Comparison of ENCODE assay signal across 12 mouse cellular contexts in the genomic region with DNA sequence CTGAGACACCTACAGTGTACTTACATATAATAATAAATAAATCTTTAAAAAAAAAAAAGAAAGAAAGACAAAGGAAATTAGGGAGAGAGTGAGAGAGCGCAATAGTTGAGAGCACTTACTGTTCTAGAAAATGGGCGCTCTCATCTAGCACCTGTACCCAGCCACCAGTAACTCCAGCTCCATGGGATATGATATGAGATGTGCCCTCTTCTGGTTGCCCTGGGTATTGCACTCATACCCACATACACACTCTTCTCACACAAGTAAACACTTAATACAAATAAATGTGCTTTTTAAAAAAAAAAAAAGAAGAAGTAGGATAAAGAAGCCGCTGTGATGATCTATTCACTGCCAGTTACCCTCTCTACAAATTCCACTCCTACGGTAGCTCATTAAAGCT. TPM values are rescaled to one million over a fixed set of nuclear protein-coding genes. Genes with fewer than 3 reads are reported as not detected.
DNase-seq lines count a peak whose midpoint lies in the region; ATAC-seq and TF ChIP-seq lines count a peak whose summit lies in the region.
"Had no signal": no experiment of that assay in that cellular context is flagged by ENCODE, and none has a peak within 500 bp of the region (broad histone marks: within the 10 kb centered on the region; RNA-seq: fewer than 3 reads in every experiment).

No protein-coding gene starts in this region.

- no peak for ATAC-seq in lung, postnatal 0 days
- no peak for ATAC-seq in forebrain, embryonic 14.5 days

- no peaks in the 10 kb centered on the region for H3K4me1 ChIP-seq in lung, postnatal 0 days (ENCODE audit: insufficient read depth, low read depth, low read length)
- no peaks in the 10 kb centered on the region for H3K4me1 ChIP-seq in forebrain, embryonic 14.5 days (ENCODE audit: control insufficient read depth, insufficient read depth, low read length)
- H3K4me1 ChIP-seq: heart, embryonic 15.5 days; lung, embryonic 15.5 days had no signal

- H3K4me2 ChIP-seq in lung, postnatal 0 days (replicated peaks; ENCODE audit: low read depth, low read length) = no peak overlapping the region
- H3K4me2 ChIP-seq in forebrain, embryonic 14.5 days (ENCODE audit: low read length) = no peak overlapping the region
- H3K4me2 ChIP-seq: heart, embryonic 15.5 days; lung, embryonic 15.5 days had no signal

- 96% methylated on average over 4 of the region's 4 CpGs for WGBS in lung, postnatal 0 days
- WGBS in forebrain, embryonic 14.5 days = over 99% methylated on average over 4 of the region's 4 CpGs

- no peaks in the 10 kb centered on the region for H3K9me3 ChIP-seq in lung, postnatal 0 days (ENCODE audit: low read length)
- H3K9me3 ChIP-seq in forebrain, embryonic 14.5 days (replicated peaks; ENCODE audit: control insufficient read depth, low read length) = no peaks in the 10 kb centered on the region
- H3K9me3 ChIP-seq: heart, embryonic 15.5 days had no signal

- H3K36me3 ChIP-seq in lung, postnatal 0 days (ENCODE audit: insufficient read depth, low read length) = no peaks in the 10 kb centered on the region
- no peaks in the 10 kb centered on the region for H3K36me3 ChIP-seq in forebrain, embryonic 14.5 days (ENCODE audit: control insufficient read depth, insufficient read depth, low read length)
- H3K36me3 ChIP-seq: heart, embryonic 15.5 days; lung, embryonic 15.5 days had no signal

- peak; percentile 49 for TF ChIP-seq CTCF in gastrocnemius, adult 2 months (IDR thresholded peaks at IDR 0.05)
- peak; percentile 47 for TF ChIP-seq CTCF in lung, postnatal 0 days (IDR thresholded peaks at IDR 0.05)

- no peaks in the 10 kb centered on the region for H3K27me3 ChIP-seq in lung, postnatal 0 days (replicated peaks; ENCODE audit: insufficient read depth, low read length)
- no peaks in the 10 kb centered on the region for H3K27me3 ChIP-seq in forebrain, embryonic 14.5 days (replicated peaks; ENCODE audit: control insufficient read depth, insufficient read depth, low read length)
- H3K27me3 ChIP-seq: heart, embryonic 15.5 days; lung, embryonic 15.5 days had no signal

- no peak overlapping the region for H3K4me3 ChIP-seq in gastrocnemius, adult 2 months
- no peak overlapping the region for H3K4me3 ChIP-seq in lung, postnatal 0 days (ENCODE audit: low read depth, low read length)
- no peak overlapping the region for H3K4me3 ChIP-seq in forebrain, embryonic 14.5 days (ENCODE audit: low read depth, low read length)
- H3K4me3 ChIP-seq: heart, embryonic 15.5 days; lung, embryonic 15.5 days had no signal

- DNase-seq in gastrocnemius, adult 2 months = no peak
- no peak for DNase-seq in gastrocnemius, postnatal 4 days (ENCODE audit: low spot score in 2 of 2)
- no peak for DNase-seq in lung, postnatal 0 days (ENCODE audit: low spot score)
- DNase-seq in lung, postnatal 14 days = no peak
- DNase-seq in WW6 (ENCODE audit: low read depth, low spot score) = peak; percentile 7
- DNase-seq in thymus, postnatal 36 days = peak; percentile 3 to 4
- no peak for DNase-seq in left cerebral cortex, postnatal 14 days (ENCODE audit: low spot score in 2 of 2)
- no peak for DNase-seq in forebrain, embryonic 14.5 days (ENCODE audit: low spot score)
- DNase-seq: cerebellum, postnatal 36 days; midbrain, embryonic 14.5 days had no signal

- H3K27ac ChIP-seq in gastrocnemius, adult 2 months = no peak overlapping the region
- H3K27ac ChIP-seq in lung, postnatal 0 days (ENCODE audit: low read length) = no peak overlapping the region
- no peak overlapping the region for H3K27ac ChIP-seq in forebrain, embryonic 14.5 days (ENCODE audit: low read depth, low read length)
- H3K27ac ChIP-seq: heart, embryonic 15.5 days; lung, embryonic 15.5 days had no signal

- intact Hi-C loops in gastrocnemius, adult 2 months (cut with DNase I) = no loop called here
- intact Hi-C loops in left cerebral cortex, postnatal 14 days (cut with DNase I) = no loop called here

- TF ChIP-seq EP300 in lung, postnatal 0 days (IDR thresholded peaks at IDR 0.05) = no peak

- no peak overlapping the region for H3K9ac ChIP-seq in lung, postnatal 0 days (replicated peaks; ENCODE audit: low read depth)
- no peak overlapping the region for H3K9ac ChIP-seq in forebrain, embryonic 14.5 days (ENCODE audit: low read length)
- H3K9ac ChIP-seq: heart, embryonic 15.5 days; lung, embryonic 15.5 days had no signal

RNA-seq across cellular contexts. Expression of a gene that starts 36.0 kb away (rescaled TPM):
- 10 to 100 TPM; 17.0 to 22.1 TPM for total RNA-seq in gastrocnemius, adult 2 months (2021)
- total RNA-seq in gastrocnemius, postnatal 4 days (2021) = 10 to 100 TPM; 30.6 to 35.7 TPM
- 21.4 and 23.7 TPM in 2 replicates for polyA plus RNA-seq in lung, postnatal 0 days (2015; fragmentation: Nextera tagmentation; extraction: Ambion mirVana)
- total RNA-seq in left cerebral cortex, postnatal 14 days (2021) = 10 to 100 TPM; 65.8 to 66.5 TPM
- 54.7 and 56.6 TPM in 2 replicates for polyA plus RNA-seq in forebrain, embryonic 14.5 days (2014; fragmentation: Nextera tagmentation; extraction: Ambion mirVana)

Comparison
In these comparisons a context has a peak if more than half of its experiments do, and no peak if none do; other contexts are left out.
1. DNase-seq: peak in WW6 (single experiment) and thymus, postnatal 36 days (2 of 2); none in gastrocnemius, adult 2 months (single experiment), gastrocnemius, postnatal 4 days (0 of 2), lung, postnatal 0 days (single experiment), lung, postnatal 14 days (single experiment), left cerebral cortex, postnatal 14 days (0 of 2) and forebrain, embryonic 14.5 days (single experiment).